Mouse (Mus musculus): ENCODE results near the gene Kbtbd12. TPM values are rescaled to one million over a fixed set of nuclear protein-coding genes. Genes with fewer than 3 reads are reported as not detected.

The Kbtbd12 gene
- polyA plus RNA-seq, 1 experiment from 2014 or later = 0.62 TPM

DNA sequence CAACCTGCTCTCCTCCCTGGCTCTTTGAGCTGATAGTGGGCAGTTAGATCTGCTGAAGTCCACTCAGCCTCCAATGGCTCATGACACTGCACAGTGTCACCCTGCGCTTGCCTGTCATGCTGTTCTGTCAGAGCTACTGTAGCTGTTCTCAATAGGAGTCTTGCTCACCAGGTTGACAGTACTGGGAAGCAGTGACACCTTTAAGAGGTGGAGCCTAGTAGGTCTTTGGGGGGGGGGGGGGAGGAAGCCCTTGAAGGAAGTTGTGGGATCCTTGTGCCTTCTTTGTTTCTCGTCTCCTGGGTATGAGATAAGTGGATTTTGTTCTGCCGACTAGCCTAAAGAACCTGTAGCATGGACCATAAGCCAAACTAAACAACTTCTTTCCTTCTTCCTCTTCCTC is 115.1 kb downstream of the Kbtbd12 start:
- WGBS = 79% methylated on average over 3 of the region's 3 CpGs
- Histone ChIP-seq H3K4me2 (replicated peaks) (no peak overlapping the region), H3K4me3 (replicated peaks; ENCODE audit: low read length) (no peak overlapping the region), H3K9me3 (ENCODE audit: control insufficient read depth, low read length) (no peaks in the 10 kb centered on the region), H3K27ac (no peak overlapping the region), H3K4me1 (replicated peaks; ENCODE audit: control insufficient read depth, insufficient read depth, low read length) (peaks cover 14% of the 10 kb centered on the region), H3K27me3 (ENCODE audit: control insufficient read depth, insufficient read depth, low read length) (no peaks in the 10 kb centered on the region), H3K36me3 (replicated peaks; ENCODE audit: control insufficient read depth, insufficient read depth) (no peaks in the 10 kb centered on the region), H3K9ac (no peak overlapping the region)
- no peak for ATAC-seq (ENCODE audit: low FRiP score)
- no peak for DNase-seq (ENCODE audit: low spot score)

DNA sequence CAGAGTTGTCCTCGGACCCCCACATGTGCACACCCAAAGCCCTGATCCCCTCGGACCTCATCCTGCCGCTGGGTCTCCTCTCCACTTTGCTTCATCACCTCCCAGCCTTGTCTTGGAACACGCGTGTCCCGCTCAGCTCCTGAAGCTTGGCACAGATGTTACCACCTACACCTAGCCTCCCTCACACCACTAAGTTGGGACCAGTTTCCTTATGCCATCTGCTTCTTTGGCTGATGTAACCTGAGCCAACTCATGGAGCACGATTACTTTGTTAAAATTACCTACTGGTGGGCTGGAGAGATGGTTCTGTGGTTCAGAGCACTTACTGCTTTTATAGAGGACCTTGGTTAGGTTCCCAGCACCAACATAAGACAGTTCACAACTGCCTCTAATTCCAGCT is 115.9 kb downstream of the Kbtbd12 start:
- ATAC-seq (ENCODE audit: low FRiP score) (no peak), DNase-seq (ENCODE audit: low spot score) (no peak)
- Histone ChIP-seq H3K4me3 (replicated peaks; ENCODE audit: low read length) (no peak overlapping the region), H3K9ac (no peak overlapping the region), H3K36me3 (replicated peaks; ENCODE audit: control insufficient read depth, insufficient read depth) (no peaks in the 10 kb centered on the region), H3K4me1 (replicated peaks; ENCODE audit: control insufficient read depth, insufficient read depth, low read length) (peaks cover 21% of the 10 kb centered on the region), H3K27ac (no peak overlapping the region), H3K27me3 (ENCODE audit: control insufficient read depth, insufficient read depth, low read length) (no peaks in the 10 kb centered on the region), H3K4me2 (replicated peaks) (no peak overlapping the region), H3K9me3 (ENCODE audit: control insufficient read depth, low read length) (no peaks in the 10 kb centered on the region)
- WGBS = 94% methylated on average over 7 of the region's 7 CpGs

DNA sequence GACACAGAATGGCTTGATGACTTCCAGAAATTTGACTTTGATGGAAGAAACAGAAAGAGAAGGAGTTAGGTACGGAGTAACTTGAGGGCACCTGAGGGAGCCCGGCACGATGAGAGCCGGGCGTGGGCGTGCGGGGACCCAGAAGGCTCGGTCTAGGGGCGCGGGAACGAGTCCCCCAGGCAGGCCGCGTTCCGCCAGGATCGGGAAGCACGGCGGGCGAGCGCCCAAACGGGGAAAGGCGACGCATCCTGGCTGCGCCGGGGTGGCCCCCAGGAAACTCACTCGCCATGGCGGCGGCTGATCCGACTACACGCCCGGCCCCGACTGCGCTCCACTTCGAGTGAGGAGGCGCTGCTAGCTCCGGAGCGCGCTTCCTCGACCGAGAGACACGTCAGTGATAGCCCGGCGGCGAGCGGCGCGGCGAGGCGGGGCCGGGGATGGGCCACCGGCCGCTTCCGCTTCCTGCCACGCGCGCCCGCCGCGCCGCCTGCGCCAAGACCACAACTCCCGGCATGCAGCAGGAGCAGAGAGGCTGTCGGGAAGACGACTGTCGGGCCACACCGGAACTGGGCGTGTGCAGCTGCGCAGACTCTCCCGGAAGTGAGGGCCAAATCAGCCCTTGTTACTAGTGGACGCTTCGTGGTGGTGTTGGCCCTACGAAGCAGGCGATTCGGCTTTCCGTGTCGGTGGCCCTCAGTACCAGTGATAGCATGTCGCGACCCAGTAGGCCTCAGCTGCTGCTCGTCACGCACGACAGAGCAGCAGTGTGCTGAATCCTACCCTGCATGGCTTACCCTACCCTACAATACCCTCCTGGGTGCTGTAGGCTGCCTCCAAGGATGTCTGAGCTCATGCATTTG is 119.1 kb downstream of the Kbtbd12 start, which contains the start of gene Sec61a1:
Sec61a1 (minus strand) TSS at position 502 of the 860 bp plus-strand sequence.
- H3K4me1 ChIP-seq (replicated peaks; ENCODE audit: control insufficient read depth, insufficient read depth, low read length) = peaks cover 23% of the 10 kb centered on the region
- H3K9ac ChIP-seq = peak within 1 kb of the TSS; percentile 97
- WGBS = under 1% methylated on average over 65 of the region's 80 CpGs
- no peaks in the 10 kb centered on the region for H3K9me3 ChIP-seq (ENCODE audit: control insufficient read depth, low read length)
- H3K4me2 ChIP-seq (replicated peaks) = peak within 1 kb of the TSS; percentile 98
- no peaks in the 10 kb centered on the region for H3K27me3 ChIP-seq (ENCODE audit: control insufficient read depth, insufficient read depth, low read length)
- H3K27ac ChIP-seq = peak within 1 kb of the TSS; percentile 92
- H3K4me3 ChIP-seq (replicated peaks; ENCODE audit: low read length) = peak within 1 kb of the TSS; percentile 97
- peak; percentile 94 for DNase-seq (ENCODE audit: low spot score)
- ATAC-seq (ENCODE audit: low FRiP score) = peak; percentile 97
- H3K36me3 ChIP-seq (replicated peaks; ENCODE audit: control insufficient read depth, insufficient read depth) = peaks cover 24% of the 10 kb centered on the region

DNA sequence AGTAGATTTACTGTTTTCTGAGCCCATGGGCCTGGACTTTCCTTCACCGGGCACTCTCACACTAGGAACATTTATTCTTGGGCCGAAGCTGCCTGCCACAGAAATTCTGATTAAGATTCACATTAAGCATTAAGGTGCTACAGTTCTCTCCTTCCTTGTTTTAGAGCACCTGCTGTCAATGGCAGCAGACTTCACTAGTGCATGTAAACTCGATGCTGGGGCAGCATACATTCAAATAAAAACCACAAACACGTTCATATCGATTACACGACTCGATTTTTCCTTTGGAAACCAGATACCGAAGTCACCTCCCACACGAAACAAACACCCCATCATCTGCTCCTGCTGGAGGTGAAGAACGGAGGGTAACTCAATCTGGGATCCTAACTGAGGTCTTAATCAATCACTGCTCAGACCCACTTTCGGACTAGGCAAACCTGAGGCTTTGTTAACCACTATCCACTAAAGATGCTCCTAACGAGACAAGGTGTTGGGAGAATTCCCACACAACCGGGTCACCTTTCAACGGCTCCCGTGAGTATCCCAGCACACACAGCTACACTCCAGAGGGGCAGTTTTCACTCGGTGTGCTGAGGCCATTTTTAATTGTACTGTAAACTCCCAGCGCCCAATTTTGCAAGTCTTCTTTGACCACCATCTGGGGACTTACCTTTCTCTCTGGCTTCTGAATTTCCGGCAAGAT is 119.9 kb downstream of the Kbtbd12 start:
- 18% methylated on average over 18 of the region's 18 CpGs for WGBS
- ATAC-seq (ENCODE audit: low FRiP score) (no peak), DNase-seq (ENCODE audit: low spot score) (no peak)
- peak overlapping the region; percentile 98 for H3K4me2 ChIP-seq (replicated peaks)
- no peaks in the 10 kb centered on the region for H3K27me3 ChIP-seq (ENCODE audit: control insufficient read depth, insufficient read depth, low read length)
- peak overlapping the region; percentile 97 for H3K4me3 ChIP-seq (replicated peaks; ENCODE audit: low read length)
- peak overlapping the region; percentile 92 for H3K27ac ChIP-seq
- peak overlapping the region; percentile 97 for H3K9ac ChIP-seq
- H3K9me3 ChIP-seq (ENCODE audit: control insufficient read depth, low read length) = no peaks in the 10 kb centered on the region
- peaks cover 30% of the 10 kb centered on the region for H3K36me3 ChIP-seq (replicated peaks; ENCODE audit: control insufficient read depth, insufficient read depth)
- H3K4me1 ChIP-seq (replicated peaks; ENCODE audit: control insufficient read depth, insufficient read depth, low read length) = peaks cover 23% of the 10 kb centered on the region

DNA sequence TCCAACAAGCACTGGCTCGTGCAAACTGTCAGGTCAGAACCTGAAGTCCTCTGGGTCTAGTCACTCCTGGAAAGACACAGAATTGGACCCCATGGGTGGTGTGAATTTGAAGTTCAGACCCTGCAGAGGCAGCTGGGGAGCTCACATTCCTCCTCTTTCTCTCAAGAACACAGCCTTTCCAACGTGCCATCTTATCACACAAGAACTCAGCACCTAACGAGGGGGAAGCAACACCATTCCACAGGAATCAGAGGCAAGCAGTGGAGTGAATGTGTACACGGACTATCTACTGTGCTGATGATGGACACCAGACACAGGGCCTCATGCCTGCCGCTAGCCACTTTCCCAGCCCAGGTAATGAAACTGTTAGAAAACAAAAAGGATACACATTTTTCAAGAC is 121.1 kb downstream of the Kbtbd12 start:
- no peak for ATAC-seq (ENCODE audit: low FRiP score)
- no peak for DNase-seq (ENCODE audit: low spot score)
- Histone ChIP-seq H3K9ac (peak overlapping the region; percentile 7; the same call in 1 of the 2 replicates), H3K4me1 (replicated peaks; ENCODE audit: control insufficient read depth, insufficient read depth, low read length) (peaks cover 23% of the 10 kb centered on the region), H3K4me3 (replicated peaks; ENCODE audit: low read length) (no peak overlapping the region), H3K36me3 (replicated peaks; ENCODE audit: control insufficient read depth, insufficient read depth) (peaks cover 42% of the 10 kb centered on the region), H3K27ac (no peak overlapping the region), H3K9me3 (ENCODE audit: control insufficient read depth, low read length) (no peaks in the 10 kb centered on the region), H3K4me2 (replicated peaks) (peak overlapping the region; percentile 98; the same call in 1 of the 2 replicates), H3K27me3 (ENCODE audit: control insufficient read depth, insufficient read depth, low read length) (no peaks in the 10 kb centered on the region)
- WGBS = 79% methylated on average over 5 of the region's 5 CpGs

DNA sequence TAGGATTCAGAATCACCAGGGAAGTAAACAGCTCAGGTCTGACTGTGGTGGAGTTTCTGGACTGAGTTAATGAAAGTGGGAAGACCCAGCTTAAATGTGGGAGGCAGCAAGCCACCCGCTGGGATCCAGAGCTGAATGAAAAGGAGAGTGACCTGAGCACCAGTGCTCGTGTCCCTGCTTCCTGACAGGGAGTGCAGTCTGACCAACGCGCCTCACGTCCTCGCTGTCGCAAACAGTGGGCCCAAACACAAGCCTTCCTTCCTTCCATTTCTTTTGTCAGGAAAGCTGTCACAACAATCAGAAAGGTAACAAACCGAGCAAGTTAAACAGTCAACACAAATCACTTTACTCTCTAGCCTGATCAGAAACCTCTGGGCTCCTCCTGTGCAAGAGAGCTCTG is 121.8 kb downstream of the Kbtbd12 start:
- Histone ChIP-seq H3K9me3 (ENCODE audit: control insufficient read depth, low read length) (no peaks in the 10 kb centered on the region), H3K27ac (no peak overlapping the region), H3K4me3 (replicated peaks; ENCODE audit: low read length) (no peak overlapping the region), H3K4me2 (replicated peaks) (no peak overlapping the region), H3K27me3 (ENCODE audit: control insufficient read depth, insufficient read depth, low read length) (no peaks in the 10 kb centered on the region), H3K9ac (no peak overlapping the region), H3K4me1 (replicated peaks; ENCODE audit: control insufficient read depth, insufficient read depth, low read length) (peaks cover 23% of the 10 kb centered on the region), H3K36me3 (replicated peaks; ENCODE audit: control insufficient read depth, insufficient read depth) (peaks cover 49% of the 10 kb centered on the region)
- 88% methylated on average over 8 of the region's 8 CpGs for WGBS
- DNase-seq (ENCODE audit: low spot score) (no peak), ATAC-seq (ENCODE audit: low FRiP score) (no peak)

DNA sequence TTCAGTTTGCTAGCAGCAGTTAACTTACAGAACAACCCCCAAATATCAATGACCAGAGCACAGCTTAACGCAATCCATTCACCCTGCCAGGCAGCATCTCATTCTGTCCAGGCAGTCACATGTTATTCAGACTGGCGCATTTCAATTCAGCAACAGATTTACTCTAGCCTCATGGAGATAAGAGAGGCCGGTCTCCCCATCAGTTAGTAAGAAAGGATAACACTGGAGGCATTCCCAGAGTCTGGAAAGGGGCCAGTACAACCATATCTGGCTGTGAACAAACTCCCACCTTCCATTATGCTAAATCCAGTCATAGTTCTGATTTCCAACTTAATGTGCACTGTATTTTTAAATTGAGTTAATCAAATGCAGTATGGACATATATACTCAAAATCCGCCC is 123.2 kb downstream of the Kbtbd12 start:
- no peak overlapping the region for H3K4me2 ChIP-seq (replicated peaks)
- H3K4me1 ChIP-seq (replicated peaks; ENCODE audit: control insufficient read depth, insufficient read depth, low read length) = peaks cover 18% of the 10 kb centered on the region
- no peak overlapping the region for H3K9ac ChIP-seq
- no peak overlapping the region for H3K4me3 ChIP-seq (replicated peaks; ENCODE audit: low read length)
- DNase-seq (ENCODE audit: low spot score) (no peak), ATAC-seq (ENCODE audit: low FRiP score) (no peak)
- H3K27ac ChIP-seq = no peak overlapping the region
- H3K36me3 ChIP-seq (replicated peaks; ENCODE audit: control insufficient read depth, insufficient read depth) = peaks cover 64% of the 10 kb centered on the region
- no peaks in the 10 kb centered on the region for H3K9me3 ChIP-seq (ENCODE audit: control insufficient read depth, low read length)
- 87% methylated on average over 4 of the region's 4 CpGs for WGBS
- no peaks in the 10 kb centered on the region for H3K27me3 ChIP-seq (ENCODE audit: control insufficient read depth, insufficient read depth, low read length)

DNA sequence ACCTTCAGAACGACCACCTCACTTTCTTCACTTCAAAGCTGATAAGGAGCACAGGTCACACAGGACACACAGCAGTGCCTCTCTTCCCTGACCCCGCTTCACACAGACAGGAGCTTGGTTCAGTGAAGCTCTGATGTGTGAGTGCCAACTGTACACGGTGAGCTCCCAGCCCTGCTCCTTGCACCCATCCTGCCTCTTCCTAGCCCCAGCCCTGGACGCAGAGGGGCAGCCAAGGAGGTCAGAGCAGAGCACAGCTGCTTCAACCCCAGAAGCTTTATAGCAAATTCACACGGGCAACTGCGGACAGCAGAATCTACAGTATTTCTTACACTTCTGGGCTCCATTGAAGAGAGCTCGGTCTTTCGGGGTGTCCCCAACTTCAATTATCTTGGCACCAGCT is 123.8 kb downstream of the Kbtbd12 start:
- Histone ChIP-seq H3K4me2 (replicated peaks) (no peak overlapping the region), H3K36me3 (replicated peaks; ENCODE audit: control insufficient read depth, insufficient read depth) (peaks cover 67% of the 10 kb centered on the region), H3K4me3 (replicated peaks; ENCODE audit: low read length) (no peak overlapping the region), H3K27ac (no peak overlapping the region), H3K9ac (no peak overlapping the region), H3K27me3 (ENCODE audit: control insufficient read depth, insufficient read depth, low read length) (no peaks in the 10 kb centered on the region), H3K4me1 (replicated peaks; ENCODE audit: control insufficient read depth, insufficient read depth, low read length) (peaks cover 14% of the 10 kb centered on the region), H3K9me3 (ENCODE audit: control insufficient read depth, low read length) (no peaks in the 10 kb centered on the region)
- no peak for ATAC-seq (ENCODE audit: low FRiP score)
- 92% methylated on average over 8 of the region's 8 CpGs for WGBS
- no peak for DNase-seq (ENCODE audit: low spot score)

DNA sequence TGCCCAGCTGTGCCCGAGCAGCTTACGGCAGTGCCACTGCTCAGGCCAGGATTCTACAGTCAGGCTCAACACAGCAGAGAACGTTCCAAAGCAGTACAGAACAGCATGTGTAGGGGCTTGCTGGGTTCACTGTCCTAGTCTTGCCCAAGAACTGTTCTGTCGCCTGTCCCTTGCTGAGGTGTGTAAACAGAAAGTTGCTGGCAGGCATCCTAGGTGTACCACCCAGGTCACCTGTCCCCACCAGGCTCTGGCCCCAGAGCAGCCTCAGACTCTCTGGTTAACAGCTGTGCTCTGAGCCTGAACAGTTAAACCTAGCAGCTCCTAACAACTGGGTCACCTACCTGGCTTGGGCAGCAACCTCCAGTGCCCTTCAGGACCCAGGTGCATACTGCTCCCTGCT is 134.7 kb downstream of the Kbtbd12 start:
- Histone ChIP-seq H3K9ac (no peak overlapping the region), H3K9me3 (ENCODE audit: control insufficient read depth, low read length) (no peaks in the 10 kb centered on the region), H3K27ac (no peak overlapping the region), H3K4me3 (replicated peaks; ENCODE audit: low read length) (no peak overlapping the region), H3K36me3 (replicated peaks; ENCODE audit: control insufficient read depth, insufficient read depth) (peaks cover 64% of the 10 kb centered on the region), H3K27me3 (ENCODE audit: control insufficient read depth, insufficient read depth, low read length) (no peaks in the 10 kb centered on the region), H3K4me2 (replicated peaks) (no peak overlapping the region), H3K4me1 (replicated peaks; ENCODE audit: control insufficient read depth, insufficient read depth, low read length) (peaks cover 7% of the 10 kb centered on the region)
- DNase-seq (ENCODE audit: low spot score) (no peak), ATAC-seq (ENCODE audit: low FRiP score) (no peak)
- WGBS = 98% methylated on average over 4 of the region's 4 CpGs
